Mouse (Mus musculus) ovary, postnatal 36 days (tissue): ENCODE measurements around the gene Il17ra.
A peak's percentile ranks its signal among the peaks of the same experiment; 100 is the strongest.

Experiments
- DNase-seq: peaks from one replicate; pipeline ENCODE4 v3.0.0; 2022; ENCODE audit warnings: low spot score, mixed read lengths

Il17ra gene

DNA sequence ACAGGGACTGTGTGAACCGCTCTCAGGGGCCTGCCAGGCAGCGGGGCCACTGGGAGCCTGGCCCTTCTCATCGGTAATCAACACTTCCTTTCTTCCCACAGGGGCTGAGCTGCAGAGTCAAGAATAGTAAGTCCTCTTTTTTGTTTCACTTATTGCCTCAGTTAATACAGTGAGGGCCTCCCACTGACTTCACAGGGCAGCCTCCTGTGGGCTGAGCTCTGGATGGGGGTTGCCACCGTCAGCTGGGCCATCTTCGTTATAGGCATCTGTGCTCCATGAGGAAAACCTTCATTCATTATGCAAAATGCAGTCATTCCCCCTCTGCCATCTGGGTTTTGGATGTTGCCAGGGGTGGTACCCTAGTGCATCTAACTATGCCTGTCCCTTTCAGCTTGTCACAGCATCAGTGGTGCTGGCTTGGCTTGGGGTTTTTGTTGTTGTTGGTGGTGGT, 9.0 kb downstream of the Il17ra start:
- DNase-seq = no peak

- DNase-seq = no peak
Measured at GRCm38 (mm10) chr6:120472455-120473140, 9.6 kb downstream of the Il17ra start.

- no peak for DNase-seq
Measured at GRCm38 (mm10) chr6:120473427-120473826, 10.4 kb downstream of the Il17ra start.

GRCm38 (mm10) chr6:120475288-120475687, 12.2 kb downstream of the Il17ra start:
- no peak for DNase-seq

- DNase-seq = no peak
Measured at GRCm38 (mm10) chr6:120479302-120479701, 16.3 kb downstream of the Il17ra start.

DNA sequence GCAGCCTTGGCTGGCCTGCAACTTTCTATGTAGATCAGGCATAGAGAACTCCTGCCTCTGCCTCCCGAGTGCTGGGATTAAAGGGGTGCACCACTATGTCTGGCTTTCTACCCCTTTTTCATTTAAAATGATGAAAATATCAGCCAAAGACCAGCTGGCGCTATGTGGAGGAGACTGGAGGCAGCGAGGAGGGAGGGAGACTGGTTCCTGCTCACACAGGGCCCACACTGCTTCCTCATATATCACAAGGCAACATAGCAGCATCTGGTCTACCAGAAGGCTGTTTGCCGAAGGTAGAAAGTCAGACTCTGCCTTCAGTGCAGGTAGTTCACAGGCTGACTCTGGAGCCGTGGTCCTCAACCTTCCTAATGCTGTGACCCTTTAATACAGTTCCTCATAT, 17.3 kb downstream of the Il17ra start:
- no peak for DNase-seq

DNA sequence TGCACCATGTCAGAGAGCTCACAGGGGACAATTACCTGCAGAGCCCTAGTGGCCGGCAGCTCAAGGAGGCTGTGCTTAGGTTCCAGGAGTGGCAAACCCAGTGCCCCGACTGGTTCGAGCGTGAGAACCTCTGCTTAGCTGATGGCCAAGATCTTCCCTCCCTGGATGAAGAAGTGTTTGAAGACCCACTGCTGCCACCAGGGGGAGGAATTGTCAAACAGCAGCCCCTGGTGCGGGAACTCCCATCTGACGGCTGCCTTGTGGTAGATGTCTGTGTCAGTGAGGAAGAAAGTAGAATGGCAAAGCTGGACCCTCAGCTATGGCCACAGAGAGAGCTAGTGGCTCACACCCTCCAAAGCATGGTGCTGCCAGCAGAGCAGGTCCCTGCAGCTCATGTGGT, 18.5 kb downstream of the Il17ra start:
- no peak for DNase-seq

DNA sequence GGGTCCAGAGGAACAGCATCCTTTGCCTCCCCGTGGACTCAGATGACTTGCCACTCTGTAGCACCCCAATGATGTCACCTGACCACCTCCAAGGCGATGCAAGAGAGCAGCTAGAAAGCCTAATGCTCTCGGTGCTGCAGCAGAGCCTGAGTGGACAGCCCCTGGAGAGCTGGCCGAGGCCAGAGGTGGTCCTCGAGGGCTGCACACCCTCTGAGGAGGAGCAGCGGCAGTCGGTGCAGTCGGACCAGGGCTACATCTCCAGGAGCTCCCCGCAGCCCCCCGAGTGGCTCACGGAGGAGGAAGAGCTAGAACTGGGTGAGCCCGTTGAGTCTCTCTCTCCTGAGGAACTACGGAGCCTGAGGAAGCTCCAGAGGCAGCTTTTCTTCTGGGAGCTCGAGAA, 19.0 kb downstream of the Il17ra start:
- DNase-seq = no peak

GRCm38 (mm10) chr6:120482756-120483155, 19.7 kb downstream of the Il17ra start:
- no peak for DNase-seq

GRCm38 (mm10) chr6:120483211-120483626, 20.2 kb downstream of the Il17ra start:
- peak; percentile 32 for DNase-seq

DNA sequence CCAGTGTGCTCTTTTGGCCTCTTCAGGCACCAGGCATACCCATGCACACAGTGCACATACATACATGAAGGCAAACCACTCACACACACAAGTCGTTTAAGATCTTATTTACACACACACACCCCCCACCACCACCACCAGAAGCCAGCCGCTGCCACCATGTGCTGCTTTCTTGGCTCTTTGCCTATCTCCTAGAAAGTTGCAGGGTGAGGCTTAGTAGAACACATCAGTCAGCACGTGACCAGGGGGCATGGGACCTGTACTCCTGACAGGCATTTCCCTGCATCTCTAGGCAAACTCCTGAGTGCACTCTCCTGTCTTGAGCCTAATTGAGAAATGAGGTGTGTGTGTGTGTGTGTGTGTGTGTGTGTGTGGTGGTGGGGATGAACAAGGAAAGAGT, 22.0 kb downstream of the Il17ra start:
- no peak for DNase-seq

- DNase-seq = no peak
Measured at GRCm38 (mm10) chr6:120486051-120486510, 23.0 kb downstream of the Il17ra start.

DNA sequence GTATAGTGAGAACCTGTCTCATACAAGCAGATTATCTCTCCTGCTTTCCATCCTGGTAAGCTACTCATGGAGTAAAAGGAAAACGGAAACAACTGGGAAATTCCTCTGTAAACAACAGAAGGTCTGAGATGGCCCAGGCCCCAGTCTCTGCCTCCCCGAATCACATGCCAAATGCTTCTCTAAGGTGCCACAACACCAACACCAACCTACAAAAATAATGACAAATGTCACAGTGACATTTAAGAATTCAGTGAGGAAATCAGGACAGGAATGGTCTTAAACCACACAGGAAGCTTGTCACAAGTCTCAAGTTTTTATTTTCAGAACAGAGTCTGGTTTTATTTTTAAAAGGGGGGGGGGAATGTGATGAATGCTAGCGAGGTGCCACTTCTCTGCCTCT, 25.6 kb downstream of the Il17ra start:
- DNase-seq = no peak

DNA sequence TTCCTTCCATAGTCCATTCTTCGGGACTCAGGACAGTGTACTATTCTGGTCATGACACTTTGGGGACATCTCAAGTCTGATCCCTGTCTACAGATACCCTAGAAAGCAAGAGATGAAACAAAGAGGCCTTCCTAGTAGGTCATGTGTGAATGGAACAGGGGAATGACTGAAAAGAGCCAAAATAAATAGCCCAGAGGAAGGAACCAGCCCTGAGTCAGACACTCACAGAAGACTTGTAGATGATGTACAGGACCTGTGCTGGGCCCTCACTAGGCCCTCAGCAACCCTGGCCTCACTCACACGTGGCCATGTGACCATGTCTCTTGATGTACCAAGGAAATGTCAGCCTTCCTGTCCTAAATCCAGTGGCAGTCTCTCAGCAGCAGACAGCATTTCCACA, 26.4 kb downstream of the Il17ra start:
- no peak for DNase-seq

DNA sequence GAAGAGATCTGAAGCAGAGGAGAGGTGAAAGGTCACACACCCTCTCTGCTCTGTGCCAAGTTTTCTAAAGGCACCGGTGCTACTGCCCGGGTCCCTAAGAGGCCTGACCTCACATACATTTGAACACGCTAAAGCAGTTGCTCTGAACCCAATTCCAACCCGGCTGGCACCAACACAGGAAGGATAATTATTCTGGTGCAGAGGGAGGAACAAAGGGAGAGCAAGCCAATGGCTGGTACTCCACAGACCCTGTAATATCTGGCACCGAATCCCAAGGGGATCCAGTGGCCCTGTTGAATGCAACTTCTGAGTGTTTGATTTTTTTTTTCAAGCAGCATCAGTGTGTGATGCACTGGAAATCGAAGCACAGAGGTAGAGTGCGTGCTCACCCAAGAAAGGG, 28.0 kb downstream of the Il17ra start:
- no peak for DNase-seq

DNA sequence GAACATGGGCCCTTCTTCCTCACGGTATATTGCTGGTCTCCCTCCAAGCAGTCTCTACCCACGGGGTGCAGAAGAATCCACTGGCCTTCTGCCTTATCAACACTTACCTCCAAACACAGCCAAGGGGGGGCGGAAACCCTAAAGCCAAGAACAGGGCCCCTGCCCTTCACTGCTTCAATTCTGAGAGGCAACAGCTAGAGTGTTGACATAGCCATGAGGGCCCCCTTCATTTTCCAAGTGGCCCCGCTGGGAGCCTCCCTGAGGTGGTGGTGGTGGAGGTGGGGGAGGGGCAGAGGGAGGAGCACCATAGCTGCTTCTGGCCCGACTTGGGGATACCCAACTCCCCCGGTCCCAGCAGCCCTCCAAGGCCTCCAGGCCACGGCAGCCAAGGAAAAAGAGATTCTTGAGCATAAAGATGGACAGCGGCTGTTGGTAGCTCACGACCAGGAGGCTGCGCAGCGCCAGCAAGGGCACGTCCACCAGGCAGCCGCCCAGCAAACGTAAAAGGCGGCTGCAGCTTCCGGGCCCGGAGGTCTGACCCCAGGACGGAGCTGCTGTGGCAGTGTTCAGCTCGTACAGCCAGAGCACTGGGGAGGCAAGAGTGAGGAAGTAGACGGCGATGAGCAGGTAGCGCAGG, 28.9 kb downstream of the Il17ra start:
- no peak for DNase-seq

DNA sequence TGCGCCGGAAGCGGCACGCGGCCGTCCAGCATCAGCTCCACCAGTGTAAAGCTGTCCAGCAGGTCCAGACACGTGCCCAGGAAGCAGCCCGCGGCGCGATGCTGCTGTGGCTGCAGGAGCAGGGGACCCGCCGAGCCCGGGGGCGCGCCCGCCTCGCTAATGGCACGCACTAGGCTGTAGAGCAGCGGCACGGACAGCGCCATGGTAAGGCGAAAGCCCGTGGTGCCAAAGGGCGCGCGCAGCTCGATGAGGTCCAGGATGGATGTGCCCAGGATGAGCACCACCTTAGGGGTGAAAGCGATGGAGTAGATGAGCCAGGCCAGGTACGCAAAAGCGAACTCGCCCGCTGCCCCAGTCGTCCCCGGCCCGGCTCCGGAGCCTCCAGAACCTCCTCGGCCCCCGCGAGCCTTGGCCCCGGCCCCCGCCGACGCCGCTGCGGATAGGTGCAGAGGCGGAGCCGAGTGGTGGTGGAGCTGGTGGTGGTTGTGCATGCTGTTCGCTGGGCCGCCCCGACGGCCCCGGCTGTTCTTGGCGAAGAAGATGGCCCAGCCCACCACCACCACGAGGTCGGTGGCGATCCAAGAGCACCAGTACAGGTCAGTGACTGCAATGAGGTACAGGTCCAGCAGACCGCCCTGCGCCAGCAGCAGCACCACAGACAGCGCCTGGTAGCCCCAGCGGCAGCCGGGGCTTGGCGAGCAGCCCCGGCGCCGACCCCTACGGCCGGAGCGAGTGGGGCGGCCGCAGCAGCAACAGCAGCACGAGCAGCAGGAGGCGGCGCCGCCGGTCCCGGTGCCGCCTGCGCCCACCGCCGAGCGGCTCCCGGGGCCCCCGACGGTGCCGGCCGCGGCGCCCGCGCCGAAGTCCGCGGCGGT, 29.7 kb downstream of the Il17ra start:
- peak; percentile 44 for DNase-seq

DNA sequence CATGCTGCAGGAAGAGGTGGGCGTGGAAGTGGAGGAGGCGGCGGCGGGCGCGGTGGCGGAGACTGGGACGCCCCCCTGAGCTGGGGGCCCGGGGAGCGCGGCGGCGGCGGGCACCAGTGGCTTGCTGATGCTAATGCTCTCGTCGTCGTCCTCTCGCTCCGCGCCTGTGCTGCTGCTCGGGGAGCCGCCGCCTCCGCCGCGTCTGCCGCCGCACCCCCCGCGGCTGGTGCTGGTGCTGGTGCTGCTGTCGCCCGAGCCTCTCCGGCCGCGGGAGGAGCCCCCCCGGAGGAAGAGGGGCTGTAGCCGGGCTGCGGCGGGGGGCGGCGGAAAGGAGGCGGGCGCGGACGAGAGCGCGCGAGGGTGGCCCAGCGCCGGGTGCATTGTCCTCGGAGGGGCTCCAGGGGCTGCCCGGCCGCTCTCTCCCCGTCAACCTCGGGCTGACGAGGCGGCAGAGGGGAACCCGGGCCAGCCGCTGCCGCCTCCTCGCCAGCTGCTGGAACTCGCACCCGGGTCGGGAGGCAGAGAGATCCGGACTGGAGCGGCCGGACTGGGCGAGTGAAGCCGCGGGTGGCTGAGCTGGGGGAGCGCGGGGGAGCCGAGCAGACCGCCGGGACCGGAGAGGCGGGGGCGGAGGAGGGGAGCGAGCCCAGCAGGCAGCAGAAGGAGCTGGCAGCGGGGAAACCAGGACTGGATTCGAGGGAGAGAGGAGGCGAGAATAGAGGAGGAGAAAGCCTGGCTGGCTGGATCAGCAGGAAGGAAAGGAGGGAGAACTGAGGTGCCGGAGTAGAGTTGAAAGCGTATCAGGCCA, 30.5 kb downstream of the Il17ra start, which contains the start of gene Tmem121b:
Tmem121b (minus strand) TSS at position 434 of the 808 bp plus-strand sequence.
- peak; percentile 69 for DNase-seq

DNA sequence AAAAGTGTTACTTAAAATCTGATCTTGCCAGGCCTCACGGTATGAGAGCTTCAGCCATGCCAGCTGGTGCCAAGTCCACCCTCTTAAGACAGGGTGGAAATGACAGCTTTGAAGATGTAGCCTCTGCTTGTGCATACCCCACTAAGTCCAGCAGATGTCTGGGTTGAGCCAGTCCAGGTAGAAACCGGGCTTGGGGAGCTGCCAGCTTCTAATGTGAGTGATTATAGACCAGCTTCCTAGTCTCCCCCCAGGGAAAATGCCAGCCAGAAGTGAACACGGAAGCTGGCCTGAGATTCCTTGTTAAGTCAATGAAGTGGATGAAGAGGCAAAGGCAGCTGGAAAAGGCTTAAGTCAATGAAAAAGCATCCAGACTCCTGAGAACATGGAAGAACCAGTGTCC, 33.5 kb downstream of the Il17ra start:
- no peak for DNase-seq

DNA sequence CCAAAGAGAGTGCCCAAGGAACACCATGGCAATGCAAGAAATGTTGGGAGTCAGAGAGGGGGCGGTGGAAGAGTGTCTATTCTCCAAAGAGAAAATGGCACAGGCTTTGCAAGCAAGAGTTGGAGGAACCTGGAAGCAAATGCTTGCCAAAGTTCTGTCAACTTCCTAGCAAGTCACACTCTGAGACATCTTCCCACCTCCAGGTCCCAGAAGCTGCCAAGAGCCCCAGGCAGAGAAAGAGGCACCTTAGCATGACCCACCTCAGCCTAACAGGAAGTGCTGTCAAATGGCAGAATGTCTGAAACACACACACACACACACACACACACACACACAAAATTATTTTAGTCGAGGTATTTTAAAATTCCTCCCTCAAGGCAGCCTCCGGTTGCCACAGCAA, 41.0 kb downstream of the Il17ra start:
- no peak for DNase-seq

- no peak for DNase-seq
Measured at GRCm38 (mm10) chr6:120505531-120505930, 42.5 kb downstream of the Il17ra start.

GRCm38 (mm10) chr6:120508645-120509044, 45.6 kb downstream of the Il17ra start:
- no peak for DNase-seq
